Mouse (Mus musculus) ES-E14 (cell line): ENCODE results near the gene Ttn. TPM values are rescaled to one million over a fixed set of nuclear protein-coding genes. Genes with fewer than 3 reads are reported as not detected.
A peak's percentile ranks its signal among the peaks of the same experiment; 100 is the strongest.

ENCODE experiments used
- DNase-seq: peaks from one replicate; pipeline ENCODE4 v3.0.0-alpha.2; 2013; ENCODE audit warnings: low read depth, low spot score
- H3K27ac ChIP-seq: 2 replicates; pipeline ENCODE4 v1.5.1; 2012; ENCODE audit warnings: low read depth, mild to moderate bottlenecking, low read length, moderate library complexity, mixed read lengths; ENCODE audit not compliant: poor library complexity, insufficient read depth, severe bottlenecking
- H3K36me3 ChIP-seq: 2 replicates; pipeline ENCODE4 v1.6.1; 2012; ENCODE audit warnings: mild to moderate bottlenecking, low read length, moderate library complexity, mixed read lengths; ENCODE audit not compliant: control insufficient read depth, poor library complexity, insufficient read depth, severe bottlenecking
- H3K4me1 ChIP-seq, 2 experiments: fragments of 150-350 bp in 1 of 2; sonication (generic) in 1 of 2; 2 replicates each; pipeline ENCODE4 v1.6.1; 2012; ENCODE audit warnings: low read length in 2 of 2, mild to moderate bottlenecking in 1 of 2, mixed read lengths in 1 of 2; ENCODE audit not compliant: control insufficient read depth in 2 of 2, insufficient read depth in 2 of 2, poor library complexity in 1 of 2
- H3K4me3 ChIP-seq, 2 experiments: fragments of 150-350 bp in 1 of 2; sonication (generic) in 1 of 2; 2 replicates each; pipeline ENCODE4 v1.5.1; 2012; ENCODE audit warnings: low read length in 2 of 2, low read depth in 1 of 2, mild to moderate bottlenecking in 1 of 2, mixed read lengths in 1 of 2; ENCODE audit not compliant: insufficient read depth in 1 of 2, poor library complexity in 1 of 2, severe bottlenecking in 1 of 2
- H3K9ac ChIP-seq: 2 replicates; pipeline ENCODE4 v1.6.1; 2012; ENCODE audit warnings: low read depth, mild to moderate bottlenecking, low read length, mixed read lengths; ENCODE audit not compliant: poor library complexity, insufficient read depth, severe bottlenecking
- H3K9me3 ChIP-seq: fragments of 150-350 bp; sonication (generic); 2 replicates; pipeline ENCODE4 v1.6.1; 2012; ENCODE audit warnings: low read depth, mild to moderate bottlenecking, low read length; ENCODE audit not compliant: control insufficient read depth, insufficient read depth
- CHD2 ChIP-seq: IDR thresholded peaks from 2 replicates; pipeline ENCODE4 v1.6.1; 2014; ENCODE audit warnings: mild to moderate bottlenecking, low read depth, low read length, inconsistent platforms
- HCFC1 ChIP-seq: IDR thresholded peaks from 2 replicates; pipeline ENCODE4 v1.6.1; 2012; ENCODE audit warnings: low read length, inconsistent platforms, borderline replicate concordance; ENCODE audit not compliant: insufficient read depth
- MAFK ChIP-seq: IDR thresholded peaks from 2 replicates; pipeline ENCODE4 v1.6.1; 2014; ENCODE audit warnings: mild to moderate bottlenecking, low read depth, low read length, inconsistent platforms; ENCODE audit not compliant: insufficient read depth
- ZC3H11A ChIP-seq: IDR thresholded peaks from 2 replicates; pipeline ENCODE4 v1.6.1; 2012; ENCODE audit warnings: low read depth, mild to moderate bottlenecking, inconsistent platforms, low read length, borderline replicate concordance
- ZNF384 ChIP-seq: IDR thresholded peaks from 2 replicates; pipeline ENCODE4 v1.6.1; 2012; ENCODE audit warnings: low read depth, low read length, inconsistent platforms
- in situ Hi-C, 2 experiments: fragments of 600-800 bp; cut with MboI; formaldehyde crosslinking; loops; one replicate each; pipeline ENCODE4 v1.15.1; 2025; ENCODE audit warnings: low sequenced_read_pairs in 2 of 2, inconsistent platforms in 1 of 2; ENCODE audit not compliant: unreplicated experiment in 2 of 2
- total RNA-seq: library from RNA; depleted of rRNA; stranded (reverse); fragments of 300-350 nt; gene quantifications from 2 replicates; pipeline ENCODE4 v1.2.3, GENCODE M21; 2012

The Ttn gene
- total RNA-seq, 1 experiment, result 19.9 TPM

- in situ Hi-C loops, result loop anchor here in 1 of 2 experiments (25.0 kb wide), 1 partner anchor 743 kb away; no protein-coding TSS in a partner anchor
- no peaks in the 10 kb centered on the region for H3K4me1 ChIP-seq
- H3K9me3 ChIP-seq, result no peaks in the 10 kb centered on the region
- no peak overlapping the region for H3K27ac ChIP-seq
- peak; percentile 74 for DNase-seq
- H3K4me3 ChIP-seq, result no peak overlapping the region
- H3K36me3 ChIP-seq, result no peaks in the 10 kb centered on the region
- TF ChIP-seq CHD2 (no peak), MAFK (no peak), ZNF384 (no peak), ZC3H11A (no peak), HCFC1 (no peak)
- no peak overlapping the region for H3K9ac ChIP-seq
Observed at GRCm38 (mm10) chr2:76968919-76969318, 13.4 kb downstream of the Ttn start.

GRCm38 (mm10) chr2:76966582-76966981 lies 15.8 kb downstream of the Ttn start:
- Histone ChIP-seq H3K27ac (no peak overlapping the region), H3K36me3 (no peaks in the 10 kb centered on the region), H3K4me1 (no peaks in the 10 kb centered on the region), H3K9me3 (no peaks in the 10 kb centered on the region), H3K9ac (no peak overlapping the region), H3K4me3 (no peak overlapping the region)
- no peak for DNase-seq
- TF ChIP-seq CHD2 (no peak), MAFK (no peak), HCFC1 (no peak), ZC3H11A (no peak), ZNF384 (no peak)
- in situ Hi-C loops, result loop anchor here in 1 of 2 experiments (25.0 kb wide), 1 partner anchor 746 kb away; no protein-coding TSS in a partner anchor

DNA sequence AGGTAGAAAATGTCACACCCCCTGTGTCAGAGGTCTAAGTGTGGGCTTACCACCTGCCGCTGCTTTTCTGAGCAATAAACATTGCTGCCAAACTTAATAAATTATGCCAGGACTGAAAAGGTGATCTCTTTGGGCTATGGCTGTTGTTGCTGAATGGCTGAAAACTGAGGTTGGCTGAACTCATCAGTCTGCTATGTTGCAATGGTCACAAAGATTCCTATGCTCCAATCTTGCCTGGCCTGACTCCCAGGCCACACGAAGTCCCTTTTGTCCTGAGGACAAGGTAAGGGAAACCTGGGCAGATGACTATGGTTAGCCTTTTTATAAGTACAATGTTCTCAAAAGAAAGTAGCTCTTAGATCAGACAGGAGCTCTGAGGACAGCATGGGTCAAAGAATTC lies 16.3 kb downstream of the Ttn start:
- DNase-seq, result no peak
- Histone ChIP-seq H3K9ac (no peak overlapping the region), H3K4me3 (no peak overlapping the region), H3K4me1 (no peaks in the 10 kb centered on the region), H3K27ac (no peak overlapping the region), H3K9me3 (no peaks in the 10 kb centered on the region), H3K36me3 (no peaks in the 10 kb centered on the region)
- TF ChIP-seq ZC3H11A (no peak), HCFC1 (no peak), MAFK (no peak), CHD2 (no peak), ZNF384 (no peak)
- in situ Hi-C loops, result loop anchor here in 1 of 2 experiments (25.0 kb wide), 1 partner anchor 746 kb away; no protein-coding TSS in a partner anchor

GRCm38 (mm10) chr2:76965542-76965941 lies 16.8 kb downstream of the Ttn start:
- H3K4me1 ChIP-seq, result no peaks in the 10 kb centered on the region
- TF ChIP-seq ZC3H11A, result no peak
- no peaks in the 10 kb centered on the region for H3K9me3 ChIP-seq
- no peak overlapping the region for H3K4me3 ChIP-seq
- H3K27ac ChIP-seq, result no peak overlapping the region
- no peak for DNase-seq
- no peaks in the 10 kb centered on the region for H3K36me3 ChIP-seq
- in situ Hi-C loops, result loop anchor here in 1 of 2 experiments (25.0 kb wide), 1 partner anchor 747 kb away; no protein-coding TSS in a partner anchor
- no peak overlapping the region for H3K9ac ChIP-seq

- TF ChIP-seq MAFK (no peak), ZNF384 (no peak), CHD2 (no peak), HCFC1 (no peak), ZC3H11A (no peak)
- in situ Hi-C loops, result loop anchor here in 1 of 2 experiments (25.0 kb wide), 1 partner anchor 750 kb away; no protein-coding TSS in a partner anchor
- no peaks in the 10 kb centered on the region for H3K4me1 ChIP-seq
- no peak overlapping the region for H3K27ac ChIP-seq
- DNase-seq, result no peak
- H3K9me3 ChIP-seq, result no peaks in the 10 kb centered on the region
- H3K9ac ChIP-seq, result no peak overlapping the region
- no peaks in the 10 kb centered on the region for H3K36me3 ChIP-seq
- H3K4me3 ChIP-seq, result no peak overlapping the region
Observed at GRCm38 (mm10) chr2:76962045-76962432, 20.3 kb downstream of the Ttn start.
